Mouse (Mus musculus): ENCODE measurements around the gene Tceal8. TPM values are rescaled to one million over a fixed set of nuclear protein-coding genes. Genes with fewer than 3 reads are reported as not detected.
"Not testable (repeated sequence)": the region's sequence is repeated elsewhere in the genome, so short reads cannot be mapped to it uniquely, and the experiment has no call there.

The Tceal8 gene
- polyA plus RNA-seq, 1 experiment from 2014 or later, result 208 TPM

DNA sequence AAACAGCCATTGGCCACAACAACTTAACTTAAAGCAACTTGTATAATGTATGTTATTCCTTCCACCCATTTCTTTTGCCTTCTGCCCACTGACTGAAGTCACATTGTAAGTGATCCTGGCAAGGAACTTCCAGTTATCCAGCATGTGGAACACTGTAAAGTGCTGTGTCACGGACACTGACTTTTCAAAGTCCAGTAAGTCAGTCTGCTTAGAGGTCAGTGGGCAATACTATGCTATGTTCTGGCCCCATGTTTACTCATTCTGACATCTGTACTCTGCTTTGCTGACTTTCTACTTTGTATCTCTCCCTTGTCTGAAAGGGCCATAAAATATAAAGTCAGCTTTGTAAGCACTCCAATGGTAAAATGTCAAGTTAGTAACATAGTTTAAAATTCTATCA, 11.0 kb upstream of the Tceal8 start:
- Histone ChIP-seq H3K27ac (ENCODE audit: low read length) (no peak overlapping the region), H3K27me3 (ENCODE audit: control insufficient read depth, insufficient read depth, low read depth, low read length) (no peaks in the 10 kb centered on the region), H3K9ac (ENCODE audit: low read length) (no peak overlapping the region), H3K4me2 (ENCODE audit: low read depth, low read length) (no peak overlapping the region), H3K36me3 (ENCODE audit: control insufficient read depth, insufficient read depth, low read length) (no peaks in the 10 kb centered on the region), H3K4me3 (ENCODE audit: low read length) (no peak overlapping the region), H3K4me1 (replicated peaks; ENCODE audit: control insufficient read depth, insufficient read depth, low read length) (no peaks in the 10 kb centered on the region), H3K9me3 (ENCODE audit: control insufficient read depth, low read length) (no peaks in the 10 kb centered on the region)
- no peak for ATAC-seq (ENCODE audit: low read depth)
- WGBS, result 70% methylated on average over 1 of the region's 1 CpGs

DNA sequence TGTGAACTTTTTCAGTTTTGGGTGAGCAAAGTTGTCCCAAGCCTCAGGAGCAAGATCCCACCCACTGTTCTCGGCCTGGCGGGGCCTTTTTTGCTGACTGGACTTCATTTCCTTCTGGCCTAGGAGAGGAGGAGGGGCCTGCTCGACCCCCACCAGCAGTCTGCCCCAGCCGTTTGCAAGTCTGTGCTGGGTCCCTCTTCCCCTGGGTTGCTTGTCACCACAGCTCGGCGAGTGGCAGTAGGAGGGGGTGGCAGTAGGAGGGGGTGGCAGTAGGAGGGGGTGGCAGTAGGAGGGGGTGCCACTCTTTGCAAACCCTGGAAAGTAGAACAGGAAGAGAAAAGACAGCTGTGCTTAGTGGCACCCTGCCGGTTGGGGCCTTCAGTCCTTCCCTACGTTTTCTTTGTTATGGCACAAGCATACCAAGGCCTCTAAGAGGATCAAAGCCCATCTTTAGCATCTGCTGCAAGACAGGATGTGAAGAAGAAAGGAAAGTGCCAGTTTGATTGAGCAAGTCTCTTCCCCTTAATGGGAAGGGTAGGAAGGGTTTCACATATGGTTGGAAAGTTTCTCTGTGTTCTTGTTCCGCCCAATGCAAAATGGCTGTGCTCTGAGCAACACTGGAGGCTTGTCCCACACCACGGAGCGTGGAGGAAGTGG, 8.9 kb upstream of the Tceal8 start:
- 28% methylated on average over 11 of the region's 11 CpGs for WGBS
- no peak overlapping the region for H3K4me3 ChIP-seq (ENCODE audit: low read length)
- no peak overlapping the region for H3K9ac ChIP-seq (ENCODE audit: low read length)
- H3K9me3 ChIP-seq (ENCODE audit: control insufficient read depth, low read length), result no peaks in the 10 kb centered on the region
- H3K4me2 ChIP-seq (ENCODE audit: low read depth, low read length), result no peak overlapping the region
- peak; percentile 71; the same call in 1 of the 2 replicates for ATAC-seq (ENCODE audit: low read depth)
- H3K27me3 ChIP-seq (ENCODE audit: control insufficient read depth, insufficient read depth, low read depth, low read length), result no peaks in the 10 kb centered on the region
- no peaks in the 10 kb centered on the region for H3K4me1 ChIP-seq (replicated peaks; ENCODE audit: control insufficient read depth, insufficient read depth, low read length)
- no peaks in the 10 kb centered on the region for H3K36me3 ChIP-seq (ENCODE audit: control insufficient read depth, insufficient read depth, low read length)
- no peak overlapping the region for H3K27ac ChIP-seq (ENCODE audit: low read length)

DNA sequence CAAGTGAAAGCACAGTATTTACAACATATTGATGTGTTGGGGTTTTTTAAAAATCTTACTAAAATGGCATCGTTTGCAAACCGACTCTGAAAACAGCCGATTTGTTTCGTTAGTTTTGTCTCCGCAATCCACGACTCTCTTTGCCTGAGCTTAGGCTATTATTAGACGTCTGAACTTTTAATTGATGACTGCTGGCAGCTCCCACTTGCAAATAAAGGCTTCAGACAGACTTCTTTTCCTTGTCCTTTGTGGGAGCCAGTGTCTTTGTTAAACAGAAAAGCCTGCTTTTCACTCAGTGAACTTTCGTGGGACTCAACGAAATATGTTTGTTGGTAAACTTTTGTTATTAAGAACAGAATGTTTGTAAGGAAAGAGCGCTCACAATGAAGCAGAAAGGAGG, 644 bp upstream of the Tceal8 start:
- Histone ChIP-seq H3K4me1 (replicated peaks; ENCODE audit: control insufficient read depth, insufficient read depth, low read length) (no peaks in the 10 kb centered on the region), H3K9me3 (ENCODE audit: control insufficient read depth, low read length) (no peaks in the 10 kb centered on the region), H3K36me3 (ENCODE audit: control insufficient read depth, insufficient read depth, low read length) (peaks cover 5% of the 10 kb centered on the region; the same call in 1 of the 2 replicates), H3K4me2 (ENCODE audit: low read depth, low read length) (peak overlapping the region; percentile 57), H3K9ac (ENCODE audit: low read length) (peak overlapping the region; percentile 51), H3K4me3 (ENCODE audit: low read length) (peak overlapping the region; percentile 56), H3K27me3 (ENCODE audit: control insufficient read depth, insufficient read depth, low read depth, low read length) (no peaks in the 10 kb centered on the region), H3K27ac (ENCODE audit: low read length) (peak overlapping the region; percentile 43; the same call in 1 of the 2 replicates)
- no peak for ATAC-seq (ENCODE audit: low read depth)
- 22% methylated on average over 10 of the region's 10 CpGs for WGBS

DNA sequence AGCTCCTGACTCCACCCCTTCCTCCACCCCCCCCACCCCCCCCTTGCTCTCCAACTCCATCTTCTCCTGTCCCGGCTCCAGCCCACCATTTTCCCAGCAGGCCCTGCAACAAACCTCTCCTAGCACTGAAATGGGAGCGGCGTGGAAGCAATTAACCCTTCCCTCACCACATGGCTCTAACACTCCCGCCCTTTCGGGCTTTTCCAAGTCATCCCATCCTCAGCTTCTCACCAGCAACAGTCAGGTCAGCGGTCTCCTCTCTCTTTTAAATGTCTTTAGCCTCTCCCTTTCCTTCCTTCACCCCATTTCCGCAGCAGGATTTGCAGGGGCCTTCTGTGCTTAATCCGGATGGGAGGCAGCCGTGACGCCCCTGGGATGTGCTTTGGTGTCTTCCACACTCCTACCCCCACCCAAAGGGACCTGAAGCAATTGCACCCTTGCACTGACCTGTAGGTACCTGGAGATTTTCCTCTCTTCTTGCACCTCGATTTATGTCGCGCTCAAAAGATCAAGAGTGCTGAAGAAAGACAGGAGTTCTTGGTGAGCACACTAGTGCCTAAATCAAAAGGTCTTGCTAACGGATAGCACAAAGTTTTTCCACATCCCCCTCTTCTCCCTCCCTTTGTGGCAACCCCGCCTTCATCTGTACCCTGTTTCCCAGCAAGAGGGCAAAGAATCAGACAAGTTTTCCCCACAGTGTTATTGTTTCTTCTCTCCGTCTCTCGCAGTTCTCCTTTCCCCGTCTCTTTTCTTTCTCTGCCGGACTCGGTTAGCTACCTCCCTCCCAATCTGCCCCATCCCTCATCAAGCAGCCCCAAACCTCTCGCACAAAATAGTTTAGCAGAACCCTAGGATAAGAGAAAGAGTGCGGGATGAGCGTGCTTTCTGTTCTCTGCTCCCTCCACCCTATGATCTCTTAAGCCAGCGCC, 689 bp downstream of the Tceal8 start:
- peak; percentile 78 for ATAC-seq (ENCODE audit: low read depth)
- H3K9ac ChIP-seq (ENCODE audit: low read length), result peak overlapping the region; percentile 74
- no peaks in the 10 kb centered on the region for H3K4me1 ChIP-seq (replicated peaks; ENCODE audit: control insufficient read depth, insufficient read depth, low read length)
- peak overlapping the region; percentile 85 for H3K27ac ChIP-seq (ENCODE audit: low read length)
- H3K4me3 ChIP-seq (ENCODE audit: low read length), result peak overlapping the region; percentile 56
- no peaks in the 10 kb centered on the region for H3K9me3 ChIP-seq (ENCODE audit: control insufficient read depth, low read length)
- H3K36me3 ChIP-seq (ENCODE audit: control insufficient read depth, insufficient read depth, low read length), result peaks cover 5% of the 10 kb centered on the region; the same call in 1 of the 2 replicates
- H3K27me3 ChIP-seq (ENCODE audit: control insufficient read depth, insufficient read depth, low read depth, low read length), result no peaks in the 10 kb centered on the region
- 16% methylated on average over 24 of the region's 24 CpGs for WGBS
- peak overlapping the region; percentile 46 for H3K4me2 ChIP-seq (ENCODE audit: low read depth, low read length)

GRCm38 (mm10) chrX:136170625-136171024, 1.5 kb downstream of the Tceal8 start:
- 39% methylated on average over 10 of the region's 10 CpGs for WGBS
- Histone ChIP-seq H3K4me2 (ENCODE audit: low read depth, low read length) (peak overlapping the region; percentile 46), H3K9me3 (ENCODE audit: control insufficient read depth, low read length) (no peaks in the 10 kb centered on the region), H3K27me3 (ENCODE audit: control insufficient read depth, insufficient read depth, low read depth, low read length) (no peaks in the 10 kb centered on the region), H3K27ac (ENCODE audit: low read length) (no peak overlapping the region), H3K36me3 (ENCODE audit: control insufficient read depth, insufficient read depth, low read length) (peaks cover 5% of the 10 kb centered on the region; the same call in 1 of the 2 replicates), H3K4me3 (ENCODE audit: low read length) (peak overlapping the region; percentile 56), H3K9ac (ENCODE audit: low read length) (no peak overlapping the region), H3K4me1 (replicated peaks; ENCODE audit: control insufficient read depth, insufficient read depth, low read length) (no peaks in the 10 kb centered on the region)
- ATAC-seq (ENCODE audit: low read depth), result no peak

- no peak overlapping the region for H3K9ac ChIP-seq (ENCODE audit: low read length)
- H3K4me2 ChIP-seq (ENCODE audit: low read depth, low read length), result peak overlapping the region; percentile 17; the same call in 1 of the 2 replicates
- WGBS, result 26% methylated on average over 7 of the region's 7 CpGs
- no peaks in the 10 kb centered on the region for H3K9me3 ChIP-seq (ENCODE audit: control insufficient read depth, low read length)
- ATAC-seq (ENCODE audit: low read depth), result 0 out of 2 replicates have a peak, but pooled peaks have one; percentile 43
- H3K27me3 ChIP-seq (ENCODE audit: control insufficient read depth, insufficient read depth, low read depth, low read length), result no peaks in the 10 kb centered on the region
- H3K27ac ChIP-seq (ENCODE audit: low read length), result no peak overlapping the region
- no peaks in the 10 kb centered on the region for H3K36me3 ChIP-seq (ENCODE audit: control insufficient read depth, insufficient read depth, low read length)
- no peaks in the 10 kb centered on the region for H3K4me1 ChIP-seq (replicated peaks; ENCODE audit: control insufficient read depth, insufficient read depth, low read length)
- no peak overlapping the region for H3K4me3 ChIP-seq (ENCODE audit: low read length)
These were observed 27.9 kb downstream of the Tceal8 start for GRCm38 (mm10) chrX:136144195-136144594.

DNA sequence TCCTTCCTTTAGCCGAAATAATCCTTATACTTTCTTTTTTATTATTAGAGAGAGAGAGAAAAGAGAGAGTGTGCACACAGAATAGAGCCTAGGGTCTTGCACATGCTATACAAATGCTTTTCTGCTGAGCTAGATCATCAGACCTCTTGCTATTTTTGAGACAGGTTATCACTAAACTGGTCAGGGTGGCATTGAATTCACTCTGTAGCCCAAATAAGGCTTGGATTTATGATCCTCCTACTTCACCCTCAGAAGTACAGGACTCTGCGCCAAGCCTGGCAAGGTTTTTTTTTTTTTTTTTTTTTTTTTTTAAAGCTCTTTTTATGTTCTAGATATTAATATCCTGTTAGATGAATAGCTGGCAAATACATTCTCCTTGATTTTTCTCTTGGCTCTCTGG, 28.4 kb downstream of the Tceal8 start:
- ATAC-seq (ENCODE audit: low read depth), result no peak
- WGBS, result 37% methylated on average over 2 of the region's 2 CpGs
- Histone ChIP-seq H3K27me3 (ENCODE audit: control insufficient read depth, insufficient read depth, low read depth, low read length) (no peaks in the 10 kb centered on the region), H3K4me2 (ENCODE audit: low read depth, low read length) (0 out of 2 replicates have a peak overlapping the region, but pooled peaks have one; percentile 17), H3K9ac (ENCODE audit: low read length) (no peak overlapping the region), H3K27ac (ENCODE audit: low read length) (no peak overlapping the region), H3K4me3 (ENCODE audit: low read length) (no peak overlapping the region), H3K4me1 (replicated peaks; ENCODE audit: control insufficient read depth, insufficient read depth, low read length) (no peaks in the 10 kb centered on the region), H3K9me3 (ENCODE audit: control insufficient read depth, low read length) (no peaks in the 10 kb centered on the region), H3K36me3 (ENCODE audit: control insufficient read depth, insufficient read depth, low read length) (no peaks in the 10 kb centered on the region)

GRCm38 (mm10) chrX:136141385-136141784, 30.8 kb downstream of the Tceal8 start:
- Histone ChIP-seq H3K4me2 (ENCODE audit: low read depth, low read length) (no peak overlapping the region), H3K9me3 (ENCODE audit: control insufficient read depth, low read length) (no peaks in the 10 kb centered on the region), H3K36me3 (ENCODE audit: control insufficient read depth, insufficient read depth, low read length) (no peaks in the 10 kb centered on the region), H3K9ac (ENCODE audit: low read length) (no peak overlapping the region), H3K4me1 (replicated peaks; ENCODE audit: control insufficient read depth, insufficient read depth, low read length) (no peaks in the 10 kb centered on the region), H3K27ac (ENCODE audit: low read length) (no peak overlapping the region), H3K27me3 (ENCODE audit: control insufficient read depth, insufficient read depth, low read depth, low read length) (no peaks in the 10 kb centered on the region), H3K4me3 (ENCODE audit: low read length) (no peak overlapping the region)
- 69% methylated on average over 5 of the region's 5 CpGs for WGBS
- ATAC-seq (ENCODE audit: low read depth), result no peak

DNA sequence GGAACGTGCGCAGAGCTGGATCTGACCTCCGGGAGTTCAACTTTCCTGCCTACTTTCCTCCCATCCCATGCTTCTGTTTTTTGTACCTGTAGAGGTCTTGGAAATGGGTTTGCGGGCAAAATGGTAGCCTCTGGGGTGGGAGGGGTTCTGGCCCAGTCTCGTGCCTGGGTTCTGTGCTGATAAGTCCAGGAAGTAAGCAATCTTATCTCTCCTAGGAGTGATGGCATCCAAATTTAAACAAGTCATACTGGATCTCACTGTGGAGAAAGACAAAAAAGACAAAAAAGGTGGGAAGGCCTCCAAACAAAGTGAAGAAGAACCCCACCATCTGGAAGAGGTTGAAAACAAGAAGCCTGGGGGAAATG, 32.5 kb downstream of the Tceal8 start:
- not testable (repeated sequence) for ATAC-seq (ENCODE audit: low read depth); H3K9me3 ChIP-seq (ENCODE audit: control insufficient read depth, low read length); H3K27ac ChIP-seq (ENCODE audit: low read length); H3K4me1 ChIP-seq (replicated peaks; ENCODE audit: control insufficient read depth, insufficient read depth, low read length); H3K36me3 ChIP-seq (ENCODE audit: control insufficient read depth, insufficient read depth, low read length); H3K27me3 ChIP-seq (ENCODE audit: control insufficient read depth, insufficient read depth, low read depth, low read length)
- Histone ChIP-seq H3K9ac (ENCODE audit: low read length) (0 out of 2 replicates have a peak overlapping the region, but pooled peaks have one; percentile 4), H3K4me2 (ENCODE audit: low read depth, low read length) (peak overlapping the region; percentile 45), H3K4me3 (ENCODE audit: low read length) (peak overlapping the region; percentile 42)
- WGBS, result 28% methylated on average over 4 of the region's 5 CpGs

All from lung, embryonic 16.5 days (tissue).